Mouse (Mus musculus) ES-Bruce4 (cell line): Measurements from ENCODE around the gene Nfrkb.

Source experiments
- CTCF ChIP-seq: IDR thresholded peaks from one replicate; pipeline ENCODE4 v1.8.1; 2011; ENCODE audit warnings: low read depth, low read length
- EP300 ChIP-seq: IDR thresholded peaks from 2 replicates; pipeline ENCODE4 v1.6.1; 2011; ENCODE audit warnings: low read depth, low read length; ENCODE audit not compliant: insufficient read depth

DNA sequence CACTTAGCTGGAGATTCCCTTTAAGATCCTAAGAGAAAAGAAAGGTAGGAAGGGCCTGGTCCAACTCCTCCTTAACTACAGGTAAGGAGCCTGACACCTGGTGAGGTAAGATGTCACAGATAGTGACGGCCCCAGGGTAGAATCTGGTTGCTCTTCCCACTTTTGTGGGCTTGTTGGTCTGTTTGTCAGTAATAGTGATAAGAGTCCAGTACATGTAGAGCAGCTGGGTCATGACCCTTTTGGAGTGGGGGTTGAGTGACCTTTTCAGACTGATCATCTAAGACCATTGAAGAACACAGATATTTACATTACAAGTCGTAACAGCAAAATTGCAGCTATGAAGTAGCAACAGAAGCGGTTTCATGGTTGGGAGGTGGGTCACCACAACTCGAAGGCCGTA lies 1.2 kb downstream of the Nfrkb start:
- TF ChIP-seq CTCF (no peak), EP300 (no peak)
